Mouse (Mus musculus): ENCODE results near the gene Sept8. TPM values are rescaled to one million over a fixed set of nuclear protein-coding genes. Genes with fewer than 3 reads are reported as not detected.

Gene Sept8
- polyA plus RNA-seq, 1 experiment from 2014 or later: 10.0 TPM

DNA sequence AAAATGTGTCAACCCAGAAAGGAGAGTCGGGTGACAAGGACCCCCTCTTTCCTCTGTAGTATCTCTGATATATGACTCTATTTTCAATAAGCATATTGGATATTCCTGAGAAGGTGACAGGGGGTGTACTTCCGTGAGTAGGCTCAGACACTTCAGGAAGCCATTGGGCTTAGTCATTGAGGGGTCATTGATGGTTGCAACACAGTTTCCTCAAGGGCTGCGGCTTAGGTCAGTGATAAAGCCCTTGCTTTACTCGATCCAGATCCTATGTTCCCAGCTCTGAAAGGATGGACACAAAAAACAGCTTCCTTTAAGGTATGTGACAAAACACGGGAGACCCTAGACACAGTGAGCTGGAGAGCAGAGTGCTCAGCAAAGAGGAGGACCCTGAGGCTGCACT is 15.3 kb upstream of the Sept8 start:
- H3K4me3 ChIP-seq (ENCODE audit: low read depth, low read length): no peak overlapping the region
- no peaks in the 10 kb centered on the region for H3K9me3 ChIP-seq (ENCODE audit: control insufficient read depth)
- no peak overlapping the region for H3K4me2 ChIP-seq (replicated peaks; ENCODE audit: low read depth)
- TF ChIP-seq CTCF (IDR thresholded peaks at IDR 0.05; ENCODE audit: low read depth): no peak
- WGBS: 66% methylated on average over 5 of the region's 5 CpGs
- H3K4me1 ChIP-seq (replicated peaks; ENCODE audit: control insufficient read depth, insufficient read depth, low read length): no peaks in the 10 kb centered on the region
- H3K27me3 ChIP-seq (replicated peaks; ENCODE audit: control insufficient read depth, insufficient read depth, low read length): no peaks in the 10 kb centered on the region
- no peaks in the 10 kb centered on the region for H3K36me3 ChIP-seq (ENCODE audit: control insufficient read depth, insufficient read depth)
- no peak overlapping the region for H3K9ac ChIP-seq (ENCODE audit: low read depth, low read length)
- no peak overlapping the region for H3K27ac ChIP-seq (ENCODE audit: low read depth, low read length)
- no peak for ATAC-seq

DNA sequence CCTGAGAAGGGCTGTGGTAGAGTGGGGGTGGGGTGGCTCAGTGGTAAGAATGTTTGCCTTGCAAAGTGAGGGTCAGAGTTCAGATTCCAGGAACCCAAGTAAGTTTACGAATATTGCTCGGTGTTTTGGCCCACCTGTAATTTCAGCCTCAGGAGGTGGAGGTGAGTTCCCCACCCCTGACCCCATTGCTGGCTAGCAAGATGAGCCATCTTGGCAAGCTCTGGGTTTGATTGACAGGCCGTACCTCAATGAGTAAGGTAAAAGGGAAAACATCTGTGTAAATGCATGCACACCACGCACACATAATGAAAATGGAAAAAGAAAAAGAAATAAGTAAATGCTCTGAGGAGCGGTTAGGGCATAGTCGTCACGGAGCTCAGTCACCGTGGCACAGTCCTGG is 14.7 kb upstream of the Sept8 start:
- no peaks in the 10 kb centered on the region for H3K27me3 ChIP-seq (replicated peaks; ENCODE audit: control insufficient read depth, insufficient read depth, low read length)
- 81% methylated on average over 8 of the region's 8 CpGs for WGBS
- no peaks in the 10 kb centered on the region for H3K4me1 ChIP-seq (replicated peaks; ENCODE audit: control insufficient read depth, insufficient read depth, low read length)
- H3K4me3 ChIP-seq (ENCODE audit: low read depth, low read length): no peak overlapping the region
- H3K9me3 ChIP-seq (ENCODE audit: control insufficient read depth): no peaks in the 10 kb centered on the region
- ATAC-seq: no peak
- no peak overlapping the region for H3K27ac ChIP-seq (ENCODE audit: low read depth, low read length)
- H3K36me3 ChIP-seq (ENCODE audit: control insufficient read depth, insufficient read depth): no peaks in the 10 kb centered on the region
- TF ChIP-seq CTCF (IDR thresholded peaks at IDR 0.05; ENCODE audit: low read depth): no peak
- H3K9ac ChIP-seq (ENCODE audit: low read depth, low read length): no peak overlapping the region
- no peak overlapping the region for H3K4me2 ChIP-seq (replicated peaks; ENCODE audit: low read depth)

DNA sequence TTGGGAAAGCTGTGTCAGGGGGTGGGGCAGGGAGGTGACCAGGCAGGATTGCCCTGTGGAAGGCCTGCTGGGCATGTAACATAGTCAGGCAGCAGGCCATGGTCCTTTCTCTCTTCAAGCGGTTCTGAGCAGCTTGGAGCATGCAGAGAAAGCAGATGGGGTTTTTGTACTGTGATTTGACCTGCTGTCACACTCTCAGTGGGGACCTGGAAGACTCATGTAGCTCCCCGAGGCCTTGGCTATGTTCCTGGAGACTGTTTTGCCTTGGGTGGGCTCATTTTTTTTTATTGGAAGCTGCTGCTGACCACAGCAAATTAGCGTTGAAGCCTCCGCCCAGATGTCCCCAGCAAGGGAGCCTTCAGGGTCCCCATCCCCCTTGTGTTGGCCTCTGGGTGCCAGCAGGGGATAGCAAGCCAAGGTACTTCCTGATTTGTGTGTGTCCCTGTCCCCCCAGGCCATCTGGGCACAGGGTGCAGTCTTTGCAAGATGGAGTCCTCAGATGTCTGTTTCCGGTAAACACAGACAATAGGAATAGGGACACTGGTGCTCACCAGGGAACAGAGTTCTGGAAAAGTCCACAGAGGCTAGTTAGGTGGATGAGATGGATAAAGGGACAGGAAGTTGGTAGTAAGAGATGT is 13.9 kb upstream of the Sept8 start:
- Histone ChIP-seq H3K4me1 (replicated peaks; ENCODE audit: control insufficient read depth, insufficient read depth, low read length) (no peaks in the 10 kb centered on the region), H3K27me3 (replicated peaks; ENCODE audit: control insufficient read depth, insufficient read depth, low read length) (no peaks in the 10 kb centered on the region), H3K27ac (ENCODE audit: low read depth, low read length) (no peak overlapping the region), H3K4me3 (ENCODE audit: low read depth, low read length) (no peak overlapping the region), H3K36me3 (ENCODE audit: control insufficient read depth, insufficient read depth) (no peaks in the 10 kb centered on the region), H3K9me3 (ENCODE audit: control insufficient read depth) (no peaks in the 10 kb centered on the region), H3K9ac (ENCODE audit: low read depth, low read length) (no peak overlapping the region), H3K4me2 (replicated peaks; ENCODE audit: low read depth) (no peak overlapping the region)
- 79% methylated on average over 5 of the region's 5 CpGs for WGBS
- TF ChIP-seq CTCF (IDR thresholded peaks at IDR 0.05; ENCODE audit: low read depth): no peak
- no peak for ATAC-seq

DNA sequence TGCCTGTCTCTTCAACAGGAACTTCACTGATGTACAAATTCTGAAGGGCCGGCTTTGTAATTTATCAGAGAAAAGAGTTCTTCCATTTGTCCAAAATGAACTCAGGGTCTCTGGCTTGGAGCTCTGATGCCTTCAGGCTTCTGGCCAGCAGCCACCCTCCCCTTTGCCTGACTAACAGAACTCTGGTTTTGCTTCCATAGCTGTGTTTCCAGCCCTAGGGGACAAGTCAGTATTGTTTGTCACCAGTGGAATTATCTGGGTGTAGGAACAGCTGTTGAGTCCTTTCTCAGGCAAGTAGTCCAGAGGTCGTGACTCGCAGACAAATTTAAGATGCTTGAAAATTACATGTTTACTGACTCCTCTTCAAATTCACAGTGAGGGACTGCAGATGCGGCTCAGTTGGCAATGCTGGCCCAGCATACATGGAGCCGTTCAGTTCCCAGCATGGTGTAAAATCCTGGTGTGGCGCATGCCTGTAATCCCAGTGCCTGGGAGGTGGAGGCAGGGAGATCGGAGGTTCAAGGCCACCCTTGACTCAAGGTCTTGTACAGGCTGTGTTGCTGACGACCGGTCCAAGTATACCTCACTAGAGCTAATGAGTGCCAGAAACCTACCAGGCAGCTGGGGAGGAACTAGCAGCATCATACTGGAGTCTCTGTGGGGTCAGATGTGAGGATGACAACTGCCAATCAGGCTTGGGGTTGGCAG is 11.8 kb upstream of the Sept8 start:
- 72% methylated on average over 9 of the region's 9 CpGs for WGBS
- Histone ChIP-seq H3K27me3 (replicated peaks; ENCODE audit: control insufficient read depth, insufficient read depth, low read length) (no peaks in the 10 kb centered on the region), H3K4me1 (replicated peaks; ENCODE audit: control insufficient read depth, insufficient read depth, low read length) (no peaks in the 10 kb centered on the region), H3K4me3 (ENCODE audit: low read depth, low read length) (no peak overlapping the region), H3K9me3 (ENCODE audit: control insufficient read depth) (no peaks in the 10 kb centered on the region), H3K9ac (ENCODE audit: low read depth, low read length) (no peak overlapping the region), H3K36me3 (ENCODE audit: control insufficient read depth, insufficient read depth) (no peaks in the 10 kb centered on the region), H3K4me2 (replicated peaks; ENCODE audit: low read depth) (no peak overlapping the region), H3K27ac (ENCODE audit: low read depth, low read length) (no peak overlapping the region)
- ATAC-seq: no peak
- TF ChIP-seq CTCF (IDR thresholded peaks at IDR 0.05; ENCODE audit: low read depth): no peak

DNA sequence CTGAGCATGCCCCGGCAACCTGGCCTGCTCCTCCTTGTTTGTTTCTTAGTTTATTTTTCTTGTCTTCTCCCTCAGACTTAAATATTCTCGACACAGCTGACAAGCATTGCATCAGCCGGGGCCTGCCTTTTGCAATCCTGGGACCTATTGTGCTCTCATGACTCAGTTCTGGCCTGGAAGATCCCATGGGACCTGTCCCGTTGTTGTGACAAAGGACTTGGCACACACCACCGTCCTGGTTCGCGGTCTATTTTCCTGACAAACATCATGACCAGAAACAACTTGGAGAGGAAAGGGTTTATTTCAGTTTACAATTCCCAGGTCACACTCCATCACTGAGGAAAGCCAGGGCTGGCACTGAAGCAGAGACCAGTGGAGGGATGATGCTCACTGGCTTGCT is 10.9 kb upstream of the Sept8 start:
- TF ChIP-seq CTCF (IDR thresholded peaks at IDR 0.05; ENCODE audit: low read depth): no peak
- no peak for ATAC-seq
- 56% methylated on average over 7 of the region's 7 CpGs for WGBS
- Histone ChIP-seq H3K27ac (ENCODE audit: low read depth, low read length) (no peak overlapping the region), H3K4me3 (ENCODE audit: low read depth, low read length) (no peak overlapping the region), H3K9ac (ENCODE audit: low read depth, low read length) (no peak overlapping the region), H3K4me1 (replicated peaks; ENCODE audit: control insufficient read depth, insufficient read depth, low read length) (no peaks in the 10 kb centered on the region), H3K36me3 (ENCODE audit: control insufficient read depth, insufficient read depth) (no peaks in the 10 kb centered on the region), H3K9me3 (ENCODE audit: control insufficient read depth) (no peaks in the 10 kb centered on the region), H3K4me2 (replicated peaks; ENCODE audit: low read depth) (no peak overlapping the region), H3K27me3 (replicated peaks; ENCODE audit: control insufficient read depth, insufficient read depth, low read length) (no peaks in the 10 kb centered on the region)

DNA sequence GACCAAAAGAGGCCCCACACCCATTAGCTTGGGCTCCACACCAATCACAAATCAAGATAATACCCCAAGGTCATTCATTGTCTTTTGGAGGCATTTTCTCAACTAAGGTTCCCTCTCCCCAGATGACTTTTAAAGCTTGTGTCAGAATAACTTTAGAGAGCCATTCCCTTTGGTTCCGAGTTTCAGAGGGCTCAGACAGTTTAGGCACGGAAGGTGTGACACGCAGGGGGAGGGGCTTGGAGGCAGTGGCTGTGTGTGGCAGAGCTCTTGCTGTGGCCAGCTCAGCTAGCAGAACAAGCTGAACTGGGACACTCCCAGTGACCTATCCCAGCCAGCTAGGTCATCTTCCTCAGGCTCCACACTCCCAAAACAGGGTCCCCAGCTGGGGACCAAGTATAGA is 10.5 kb upstream of the Sept8 start:
- Histone ChIP-seq H3K9ac (ENCODE audit: low read depth, low read length) (no peak overlapping the region), H3K36me3 (ENCODE audit: control insufficient read depth, insufficient read depth) (no peaks in the 10 kb centered on the region), H3K4me1 (replicated peaks; ENCODE audit: control insufficient read depth, insufficient read depth, low read length) (no peaks in the 10 kb centered on the region), H3K27me3 (replicated peaks; ENCODE audit: control insufficient read depth, insufficient read depth, low read length) (no peaks in the 10 kb centered on the region), H3K4me2 (replicated peaks; ENCODE audit: low read depth) (no peak overlapping the region), H3K9me3 (ENCODE audit: control insufficient read depth) (no peaks in the 10 kb centered on the region), H3K27ac (ENCODE audit: low read depth, low read length) (no peak overlapping the region), H3K4me3 (ENCODE audit: low read depth, low read length) (no peak overlapping the region)
- no peak for ATAC-seq
- no peak for TF ChIP-seq CTCF (IDR thresholded peaks at IDR 0.05; ENCODE audit: low read depth)
- WGBS: 50% methylated on average over 3 of the region's 3 CpGs

Measured in intestine, postnatal 0 days (tissue).